Mouse (Mus musculus): ENCODE measurements around the gene H6pd.
A peak's percentile ranks its signal among the peaks of the same experiment; 100 is the strongest.

Gene H6pd

GRCm38 (mm10) chr4:149975291-149975690 is 33.5 kb downstream of the H6pd start:
- no peak for DNase-seq

GRCm38 (mm10) chr4:149971393-149971792 is 37.4 kb downstream of the H6pd start:
- no peak for DNase-seq

- no peak for DNase-seq
These were observed 40.3 kb downstream of the H6pd start for GRCm38 (mm10) chr4:149968526-149968925.

GRCm38 (mm10) chr4:149966963-149967362 is 41.9 kb downstream of the H6pd start:
- no peak for DNase-seq

- no peak for DNase-seq
These were observed 42.6 kb downstream of the H6pd start for GRCm38 (mm10) chr4:149966252-149966651.

- no peak for DNase-seq
These were observed 43.2 kb downstream of the H6pd start for GRCm38 (mm10) chr4:149965672-149966071.

GRCm38 (mm10) chr4:149965242-149965641 is 43.6 kb downstream of the H6pd start:
- DNase-seq, result no peak

- no peak for DNase-seq
These were observed 44.1 kb downstream of the H6pd start for GRCm38 (mm10) chr4:149964770-149965169.

- no peak for DNase-seq
These were observed 44.5 kb downstream of the H6pd start for GRCm38 (mm10) chr4:149964285-149964684.

GRCm38 (mm10) chr4:149960391-149960790 is 48.4 kb downstream of the H6pd start:
- no peak for DNase-seq

GRCm38 (mm10) chr4:149959816-149960215 is 49.0 kb downstream of the H6pd start:
- no peak for DNase-seq

GRCm38 (mm10) chr4:149958566-149958965 is 50.3 kb downstream of the H6pd start:
- peak; percentile 84 to 85 for DNase-seq

GRCm38 (mm10) chr4:149956048-149956447 is 52.8 kb downstream of the H6pd start:
- DNase-seq, result no peak

- DNase-seq, result no peak
These were observed 53.2 kb downstream of the H6pd start for GRCm38 (mm10) chr4:149955631-149956030.

- DNase-seq, result peak; percentile 99
These were observed 53.9 kb downstream of the H6pd start, which contains the start of gene Spsb1 for GRCm38 (mm10) chr4:149954893-149955439. Gene Spsb1 (minus strand): TSS chr4:149955043.

- DNase-seq, result peak; percentile 45 to 52
These were observed 55.0 kb downstream of the H6pd start for GRCm38 (mm10) chr4:149953621-149954481.

GRCm38 (mm10) chr4:149952201-149952600 is 56.6 kb downstream of the H6pd start:
- no peak for DNase-seq

- no peak for DNase-seq
These were observed 57.6 kb downstream of the H6pd start for GRCm38 (mm10) chr4:149951201-149951600.

- no peak for DNase-seq
These were observed 59.1 kb downstream of the H6pd start for GRCm38 (mm10) chr4:149949691-149950090.

- no peak for DNase-seq
These were observed 60.7 kb downstream of the H6pd start for GRCm38 (mm10) chr4:149948119-149948518.

GRCm38 (mm10) chr4:149947396-149947795 is 61.4 kb downstream of the H6pd start:
- no peak for DNase-seq

GRCm38 (mm10) chr4:149945194-149945593 is 63.6 kb downstream of the H6pd start:
- DNase-seq, result no peak

GRCm38 (mm10) chr4:149944214-149944613 is 64.6 kb downstream of the H6pd start:
- DNase-seq, result no peak

All from B cell, adult 2 months (primary cell).